Mouse (Mus musculus): ENCODE data around the gene Gan. TPM values are rescaled to one million over a fixed set of nuclear protein-coding genes. Genes with fewer than 3 reads are reported as not detected.
A peak's percentile ranks its signal among the peaks of the same experiment; 100 is the strongest.

Gan gene
- polyA plus RNA-seq, 1 experiment from 2014 or later, result 1.6 TPM

GRCm38 (mm10) chr8:117205884-117206283 is 47.9 kb downstream of the Gan start:
- no peak for ATAC-seq (ENCODE audit: low FRiP score, low TSS enrichment)
- H3K4me3 ChIP-seq (ENCODE audit: low read length), result no peak overlapping the region
- peaks cover 13% of the 10 kb centered on the region for H3K4me1 ChIP-seq (ENCODE audit: insufficient read depth, low read length)
- H3K9ac ChIP-seq (replicated peaks; ENCODE audit: low read length), result no peak overlapping the region
- H3K4me2 ChIP-seq (replicated peaks; ENCODE audit: low read depth, low read length), result no peak overlapping the region
- H3K27me3 ChIP-seq (ENCODE audit: insufficient read depth, low read length), result no peaks in the 10 kb centered on the region
- H3K9me3 ChIP-seq (ENCODE audit: low read length), result no peaks in the 10 kb centered on the region
- H3K36me3 ChIP-seq (ENCODE audit: insufficient read depth, low read length), result peaks cover 13% of the 10 kb centered on the region; the same call in 1 of the 2 replicates
- H3K27ac ChIP-seq (ENCODE audit: low read length), result no peak overlapping the region
- 91% methylated on average over 4 of the region's 4 CpGs for WGBS

- Histone ChIP-seq H3K27ac (ENCODE audit: low read length) (no peak overlapping the region), H3K36me3 (ENCODE audit: insufficient read depth, low read length) (peaks cover 13% of the 10 kb centered on the region; the same call in 1 of the 2 replicates), H3K4me2 (replicated peaks; ENCODE audit: low read depth, low read length) (no peak overlapping the region), H3K9ac (replicated peaks; ENCODE audit: low read length) (no peak overlapping the region), H3K4me1 (ENCODE audit: insufficient read depth, low read length) (peaks cover 6% of the 10 kb centered on the region), H3K9me3 (ENCODE audit: low read length) (no peaks in the 10 kb centered on the region), H3K27me3 (ENCODE audit: insufficient read depth, low read length) (no peaks in the 10 kb centered on the region), H3K4me3 (ENCODE audit: low read length) (no peak overlapping the region)
- WGBS, result 83% methylated on average over 7 of the region's 7 CpGs
- no peak for ATAC-seq (ENCODE audit: low FRiP score, low TSS enrichment)
Observed at GRCm38 (mm10) chr8:117206636-117207035, 48.7 kb downstream of the Gan start.

GRCm38 (mm10) chr8:117209150-117209549 is 51.2 kb downstream of the Gan start:
- WGBS, result 89% methylated on average over 12 of the region's 12 CpGs

GRCm38 (mm10) chr8:117212100-117212499 is 54.2 kb downstream of the Gan start:
- WGBS, result 89% methylated on average over 11 of the region's 11 CpGs
- peaks cover 10% of the 10 kb centered on the region; the same call in 1 of the 2 replicates for H3K36me3 ChIP-seq (ENCODE audit: insufficient read depth, low read length)

More at GRCm38 (mm10) chr8:117209150-117209549, 51.2 kb downstream of the Gan start:
- H3K27ac ChIP-seq (ENCODE audit: low read length), result no peak overlapping the region
- H3K4me2 ChIP-seq (replicated peaks; ENCODE audit: low read depth, low read length), result no peak overlapping the region
- no peaks in the 10 kb centered on the region for H3K27me3 ChIP-seq (ENCODE audit: insufficient read depth, low read length)
- peaks cover 9% of the 10 kb centered on the region; the same call in 1 of the 2 replicates for H3K36me3 ChIP-seq (ENCODE audit: insufficient read depth, low read length)
- no peak overlapping the region for H3K9ac ChIP-seq (replicated peaks; ENCODE audit: low read length)
- no peaks in the 10 kb centered on the region for H3K9me3 ChIP-seq (ENCODE audit: low read length)
- ATAC-seq (ENCODE audit: low FRiP score, low TSS enrichment), result no peak
- no peak overlapping the region for H3K4me3 ChIP-seq (ENCODE audit: low read length)
- H3K4me1 ChIP-seq (ENCODE audit: insufficient read depth, low read length), result no peaks in the 10 kb centered on the region

GRCm38 (mm10) chr8:117217724-117218123 is 59.8 kb downstream of the Gan start:
- WGBS, result 79% methylated on average over 2 of the region's 2 CpGs
- Histone ChIP-seq H3K27ac (ENCODE audit: low read length) (no peak overlapping the region), H3K36me3 (ENCODE audit: insufficient read depth, low read length) (0 out of 2 replicates have a peak, but pooled peaks cover 5% of the 10 kb centered on the region), H3K9ac (replicated peaks; ENCODE audit: low read length) (no peak overlapping the region), H3K27me3 (ENCODE audit: insufficient read depth, low read length) (no peaks in the 10 kb centered on the region), H3K4me1 (ENCODE audit: insufficient read depth, low read length) (no peaks in the 10 kb centered on the region), H3K4me2 (replicated peaks; ENCODE audit: low read depth, low read length) (no peak overlapping the region), H3K9me3 (ENCODE audit: low read length) (no peaks in the 10 kb centered on the region), H3K4me3 (ENCODE audit: low read length) (no peak overlapping the region)
- ATAC-seq (ENCODE audit: low FRiP score, low TSS enrichment), result no peak

More at GRCm38 (mm10) chr8:117212100-117212499, 54.2 kb downstream of the Gan start:
- no peaks in the 10 kb centered on the region for H3K27me3 ChIP-seq (ENCODE audit: insufficient read depth, low read length)
- no peak overlapping the region for H3K4me2 ChIP-seq (replicated peaks; ENCODE audit: low read depth, low read length)
- ATAC-seq (ENCODE audit: low FRiP score, low TSS enrichment), result no peak
- H3K27ac ChIP-seq (ENCODE audit: low read length), result no peak overlapping the region
- H3K4me1 ChIP-seq (ENCODE audit: insufficient read depth, low read length), result no peaks in the 10 kb centered on the region
- H3K9me3 ChIP-seq (ENCODE audit: low read length), result no peaks in the 10 kb centered on the region
- no peak overlapping the region for H3K9ac ChIP-seq (replicated peaks; ENCODE audit: low read length)
- H3K4me3 ChIP-seq (ENCODE audit: low read length), result no peak overlapping the region

- Histone ChIP-seq H3K4me3 (ENCODE audit: low read length) (no peak overlapping the region), H3K36me3 (ENCODE audit: insufficient read depth, low read length) (no peaks in the 10 kb centered on the region), H3K27me3 (ENCODE audit: insufficient read depth, low read length) (no peaks in the 10 kb centered on the region), H3K9ac (replicated peaks; ENCODE audit: low read length) (no peak overlapping the region), H3K27ac (ENCODE audit: low read length) (no peak overlapping the region), H3K4me2 (replicated peaks; ENCODE audit: low read depth, low read length) (no peak overlapping the region), H3K9me3 (ENCODE audit: low read length) (no peaks in the 10 kb centered on the region), H3K4me1 (ENCODE audit: insufficient read depth, low read length) (peaks cover 3% of the 10 kb centered on the region; the same call in 1 of the 2 replicates)
- ATAC-seq (ENCODE audit: low FRiP score, low TSS enrichment), result no peak
- 77% methylated on average over 6 of the region's 6 CpGs for WGBS
Observed at GRCm38 (mm10) chr8:117222396-117222795, 64.5 kb downstream of the Gan start.

GRCm38 (mm10) chr8:117224630-117225029 is 66.7 kb downstream of the Gan start:
- Histone ChIP-seq H3K4me2 (replicated peaks; ENCODE audit: low read depth, low read length) (peak overlapping the region; percentile 51), H3K9ac (replicated peaks; ENCODE audit: low read length) (peak overlapping the region; percentile 60), H3K36me3 (ENCODE audit: insufficient read depth, low read length) (no peaks in the 10 kb centered on the region), H3K9me3 (ENCODE audit: low read length) (no peaks in the 10 kb centered on the region), H3K4me3 (ENCODE audit: low read length) (peak overlapping the region; percentile 37), H3K27ac (ENCODE audit: low read length) (0 out of 2 replicates have a peak overlapping the region, but pooled peaks have one; percentile 10), H3K27me3 (ENCODE audit: insufficient read depth, low read length) (no peaks in the 10 kb centered on the region), H3K4me1 (ENCODE audit: insufficient read depth, low read length) (peaks cover 3% of the 10 kb centered on the region; the same call in 1 of the 2 replicates)
- peak; percentile 93 for ATAC-seq (ENCODE audit: low FRiP score, low TSS enrichment)
- WGBS, result 11% methylated on average over 9 of the region's 9 CpGs

- no peak for ATAC-seq (ENCODE audit: low FRiP score, low TSS enrichment)
- H3K36me3 ChIP-seq (ENCODE audit: insufficient read depth, low read length), result no peaks in the 10 kb centered on the region
- peaks cover 3% of the 10 kb centered on the region; the same call in 1 of the 2 replicates for H3K9me3 ChIP-seq (ENCODE audit: low read length)
- no peak overlapping the region for H3K9ac ChIP-seq (replicated peaks; ENCODE audit: low read length)
- H3K4me2 ChIP-seq (replicated peaks; ENCODE audit: low read depth, low read length), result no peak overlapping the region
- no peak overlapping the region for H3K27ac ChIP-seq (ENCODE audit: low read length)
- H3K4me3 ChIP-seq (ENCODE audit: low read length), result no peak overlapping the region
- H3K4me1 ChIP-seq (ENCODE audit: insufficient read depth, low read length), result peaks cover 3% of the 10 kb centered on the region; the same call in 1 of the 2 replicates
- no peaks in the 10 kb centered on the region for H3K27me3 ChIP-seq (ENCODE audit: insufficient read depth, low read length)
- WGBS, result 88% methylated on average over 12 of the region's 12 CpGs
Observed at GRCm38 (mm10) chr8:117226306-117226705, 68.4 kb downstream of the Gan start.

GRCm38 (mm10) chr8:117227339-117227738 is 69.4 kb downstream of the Gan start:
- H3K9ac ChIP-seq (replicated peaks; ENCODE audit: low read length), result no peak overlapping the region
- H3K4me1 ChIP-seq (ENCODE audit: insufficient read depth, low read length), result peaks cover 3% of the 10 kb centered on the region; the same call in 1 of the 2 replicates
- WGBS, result 82% methylated on average over 2 of the region's 2 CpGs
- H3K27me3 ChIP-seq (ENCODE audit: insufficient read depth, low read length), result no peaks in the 10 kb centered on the region
- H3K36me3 ChIP-seq (ENCODE audit: insufficient read depth, low read length), result no peaks in the 10 kb centered on the region
- no peak overlapping the region for H3K27ac ChIP-seq (ENCODE audit: low read length)
- H3K4me2 ChIP-seq (replicated peaks; ENCODE audit: low read depth, low read length), result no peak overlapping the region
- no peak overlapping the region for H3K4me3 ChIP-seq (ENCODE audit: low read length)
- peaks cover 3% of the 10 kb centered on the region; the same call in 1 of the 2 replicates for H3K9me3 ChIP-seq (ENCODE audit: low read length)
- no peak for ATAC-seq (ENCODE audit: low FRiP score, low TSS enrichment)

- Histone ChIP-seq H3K36me3 (ENCODE audit: insufficient read depth, low read length) (no peaks in the 10 kb centered on the region), H3K4me3 (ENCODE audit: low read length) (no peak overlapping the region), H3K4me1 (ENCODE audit: insufficient read depth, low read length) (no peaks in the 10 kb centered on the region), H3K9me3 (ENCODE audit: low read length) (peaks cover 3% of the 10 kb centered on the region; the same call in 1 of the 2 replicates), H3K27me3 (ENCODE audit: insufficient read depth, low read length) (no peaks in the 10 kb centered on the region), H3K27ac (ENCODE audit: low read length) (no peak overlapping the region), H3K9ac (replicated peaks; ENCODE audit: low read length) (no peak overlapping the region), H3K4me2 (replicated peaks; ENCODE audit: low read depth, low read length) (no peak overlapping the region)
- ATAC-seq (ENCODE audit: low FRiP score, low TSS enrichment), result no peak
- WGBS, result 82% methylated on average over 7 of the region's 7 CpGs
Observed at GRCm38 (mm10) chr8:117233199-117233598, 75.3 kb downstream of the Gan start.
